Mouse (Mus musculus): ENCODE results near the gene Sorcs1.

Gene Sorcs1

DNA sequence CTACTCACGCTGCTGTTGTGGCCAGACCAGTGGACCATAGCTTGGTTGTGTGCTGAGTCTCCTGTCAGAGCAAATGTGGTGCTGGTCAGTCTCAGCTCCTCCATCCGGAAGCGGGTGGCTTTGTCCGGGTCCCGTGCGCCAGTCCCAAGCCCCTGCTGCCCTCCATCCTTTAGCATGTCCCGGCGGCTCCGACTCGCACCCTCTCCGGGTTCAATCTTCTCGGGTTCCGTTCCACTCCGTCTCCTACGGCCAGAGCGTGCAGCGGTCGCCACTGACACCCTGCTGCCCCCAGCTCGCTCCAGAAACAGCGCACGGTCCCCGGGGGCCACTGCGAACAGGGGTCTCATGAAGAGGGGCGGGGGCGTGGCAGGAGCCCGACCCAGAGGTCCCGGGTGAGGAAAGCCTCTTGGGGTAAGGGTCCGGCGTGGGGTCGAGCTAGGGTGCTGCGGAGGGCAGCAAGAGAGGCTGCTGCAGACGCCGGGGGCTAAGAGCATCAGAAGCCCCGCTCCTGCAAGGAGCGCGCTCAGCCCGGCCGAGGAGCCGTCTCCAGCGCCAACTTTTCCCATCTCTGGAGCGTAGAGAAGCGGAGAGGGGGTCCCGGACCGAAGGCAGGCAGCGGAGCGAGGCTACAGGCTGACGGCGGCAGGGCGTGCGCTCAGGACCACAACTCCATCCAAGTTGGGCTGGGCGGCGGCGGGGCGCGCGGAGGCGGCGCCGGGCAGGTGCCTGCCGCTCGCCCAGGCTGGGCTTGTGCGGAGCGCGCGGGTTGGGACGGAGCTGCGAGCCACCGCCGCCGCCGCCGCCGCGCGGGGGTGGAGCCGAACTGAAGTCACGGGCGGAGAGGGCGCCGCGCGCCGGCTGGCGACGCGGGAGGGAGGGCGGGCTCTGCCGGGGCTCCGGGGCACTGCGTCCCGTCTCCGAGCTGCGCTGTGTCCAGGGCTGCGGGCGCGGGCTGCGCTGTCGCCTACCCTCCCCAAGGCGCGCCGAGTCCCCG, at the start of gene Sorcs1:
TSS of gene Sorcs1 (minus strand) at position 744 of the 994 bp plus-strand sequence.
- peak; percentile 59 to 65 for DNase-seq (ENCODE audit: low spot score in 2 of 2)

DNA sequence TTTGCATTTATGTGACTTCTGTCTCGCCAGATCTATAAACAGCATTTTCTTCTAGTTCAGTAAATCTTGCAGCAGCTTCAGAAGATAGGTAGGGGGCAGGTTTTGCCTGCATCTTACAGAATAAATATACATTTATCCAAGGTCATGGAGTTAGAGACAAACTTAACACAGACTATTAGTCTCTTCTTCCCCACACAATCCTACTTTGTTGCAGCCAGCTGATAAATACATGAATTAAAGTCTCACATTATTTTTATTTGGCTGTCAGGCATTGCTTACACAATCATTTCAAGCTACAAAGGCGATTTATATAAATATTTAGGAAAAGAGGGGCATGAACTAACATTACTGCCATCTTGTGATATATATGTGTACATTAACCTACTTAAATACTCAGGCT, 4.8 kb upstream of the Sorcs1 start:
- no peak for DNase-seq (ENCODE audit: low spot score in 2 of 2)

DNA sequence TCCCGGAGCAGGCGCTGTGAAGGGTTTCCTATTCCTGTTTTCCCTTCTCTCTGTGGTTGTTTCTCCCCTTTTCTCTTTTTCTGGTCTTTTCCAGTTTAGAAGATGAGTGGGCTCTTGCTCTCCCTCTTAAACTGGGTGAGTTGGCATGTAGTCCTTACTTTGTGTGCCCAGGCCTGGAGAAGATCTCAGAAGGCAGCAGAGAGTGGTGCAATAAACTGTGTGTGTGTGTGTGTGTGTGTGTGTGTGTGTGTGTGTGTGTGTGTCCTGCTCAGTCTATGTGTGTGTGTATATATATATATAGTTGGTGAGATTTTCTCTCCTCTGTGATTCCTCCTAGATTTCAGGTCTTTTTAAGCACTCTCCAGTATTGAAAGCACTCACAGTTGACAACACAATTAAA, 500 bp upstream of the Sorcs1 start:
- DNase-seq (ENCODE audit: low spot score in 2 of 2): no peak

DNA sequence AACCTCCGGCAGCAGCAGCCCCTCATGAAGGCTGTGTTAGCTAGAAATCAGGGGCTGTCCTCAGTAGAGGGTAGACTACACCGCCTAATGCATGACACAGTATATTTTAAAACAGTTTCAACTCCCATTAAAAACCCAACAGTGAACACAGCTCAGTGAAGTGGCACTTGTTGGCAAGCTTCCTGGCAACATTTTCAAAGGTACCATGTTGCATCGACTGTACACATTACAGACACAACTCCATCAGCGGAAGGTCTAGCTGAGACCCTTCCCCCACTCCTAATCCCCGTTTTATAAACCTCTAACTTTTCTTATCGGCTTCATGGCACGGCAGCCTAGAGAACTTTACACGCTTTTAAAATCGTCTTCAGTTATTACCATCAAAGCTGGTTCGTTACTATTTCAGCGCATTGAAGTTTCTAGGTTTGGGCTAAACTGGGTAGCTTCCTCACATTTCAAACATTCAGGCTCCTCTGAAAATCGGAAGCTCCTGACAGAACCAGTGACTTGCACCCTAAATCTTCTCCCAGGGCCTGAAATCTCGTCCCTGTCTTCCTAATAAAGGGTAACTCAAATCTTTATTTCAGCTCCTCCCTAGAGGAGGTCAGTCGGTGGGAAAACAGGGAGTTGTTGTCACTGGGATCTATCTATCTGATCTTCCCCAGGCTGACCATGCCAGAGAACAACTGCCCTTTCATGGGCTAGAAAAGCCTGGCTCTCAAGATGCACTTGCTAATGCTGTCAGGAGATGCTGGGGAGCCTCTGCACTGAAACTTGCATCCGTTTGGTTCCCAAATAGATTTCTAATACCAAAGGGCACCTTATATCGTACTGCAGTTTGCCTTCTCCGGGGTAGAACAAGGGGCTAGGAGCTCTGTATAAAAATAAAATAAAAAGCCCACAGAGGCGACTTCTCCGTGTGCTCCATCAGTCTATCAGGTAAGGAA, 1.6 kb downstream of the Sorcs1 start:
- peak; percentile 42 for DNase-seq (ENCODE audit: low spot score in 2 of 2)

DNA sequence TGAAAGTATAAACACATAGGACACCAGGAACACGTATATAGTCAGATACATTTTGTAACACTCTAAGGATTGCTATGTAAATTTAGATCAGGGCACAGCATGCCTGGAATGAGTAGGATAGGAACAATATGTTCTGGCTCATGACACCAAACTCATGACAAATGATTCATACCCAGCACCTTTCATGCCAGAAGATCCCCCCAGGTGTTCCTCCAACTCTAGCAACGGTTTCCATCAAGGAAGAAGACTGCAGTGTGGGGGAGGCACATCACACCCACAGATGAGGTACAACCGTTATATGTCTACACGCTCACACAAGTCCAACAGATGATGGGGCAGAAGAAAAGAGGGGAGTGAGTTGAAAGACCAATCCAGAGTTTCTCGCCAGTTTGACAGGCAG, 3.5 kb downstream of the Sorcs1 start:
- DNase-seq (ENCODE audit: low spot score in 2 of 2): peak; percentile 33 to 67

DNA sequence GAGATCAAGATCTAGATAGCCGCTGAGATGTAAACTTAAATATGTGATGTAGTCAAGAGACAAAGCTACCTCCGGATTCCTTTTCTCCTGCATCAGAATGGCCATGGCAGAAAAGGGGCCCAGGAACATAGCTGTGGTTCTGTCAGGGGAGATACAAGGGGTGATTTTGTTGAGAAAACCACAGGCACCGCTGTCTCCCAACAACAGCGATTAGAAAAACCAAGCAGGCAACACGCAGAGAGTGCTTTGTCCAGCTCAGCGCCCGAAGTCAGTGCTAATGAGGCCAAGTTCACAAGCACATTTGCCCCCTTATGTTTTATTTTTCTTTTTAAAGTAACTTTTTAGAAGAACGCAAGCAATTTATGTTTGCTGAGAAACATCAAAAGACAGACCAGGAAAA, 10.9 kb downstream of the Sorcs1 start:
- DNase-seq (ENCODE audit: low spot score in 2 of 2): no peak

DNA sequence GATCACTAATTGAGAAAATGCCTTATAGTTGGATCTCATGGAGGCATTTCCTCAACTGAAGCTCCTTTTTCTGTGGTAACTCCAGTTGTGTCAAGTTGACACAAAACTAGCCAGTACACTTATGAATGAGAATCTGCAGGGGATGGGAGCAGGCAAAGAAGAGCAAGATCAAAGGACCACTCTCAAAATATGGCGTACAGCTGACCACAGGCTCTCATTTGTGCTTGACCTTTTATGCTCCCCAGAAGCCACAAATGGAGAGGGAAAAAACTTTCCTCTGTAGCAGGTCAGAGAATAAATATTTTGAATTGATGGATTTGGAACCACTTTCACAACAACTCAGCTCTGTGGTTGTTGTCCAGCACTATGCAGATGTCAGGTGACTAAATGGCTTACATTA, 14.1 kb downstream of the Sorcs1 start:
- no peak for DNase-seq (ENCODE audit: low spot score in 2 of 2)

DNA sequence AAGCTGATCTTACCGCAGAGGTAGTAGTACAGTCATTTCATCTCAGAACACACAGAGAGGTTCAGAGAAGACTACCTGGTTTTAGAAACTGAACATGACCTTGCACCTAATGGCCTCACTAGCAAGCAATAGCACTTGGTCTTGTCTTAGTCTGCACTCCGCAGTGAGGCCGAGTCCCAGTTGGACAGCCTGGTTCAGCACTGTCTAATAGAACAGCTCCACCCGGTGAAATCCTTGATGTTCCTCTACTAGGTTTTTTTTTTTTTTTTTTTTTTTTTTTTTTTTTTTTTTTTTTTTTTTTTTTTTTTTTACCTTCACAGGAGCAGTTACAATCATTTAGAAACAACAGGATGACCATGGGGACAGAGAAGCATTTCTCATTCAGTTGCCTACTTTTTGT, 19.3 kb downstream of the Sorcs1 start:
- DNase-seq (ENCODE audit: low spot score in 2 of 2): no peak

DNA sequence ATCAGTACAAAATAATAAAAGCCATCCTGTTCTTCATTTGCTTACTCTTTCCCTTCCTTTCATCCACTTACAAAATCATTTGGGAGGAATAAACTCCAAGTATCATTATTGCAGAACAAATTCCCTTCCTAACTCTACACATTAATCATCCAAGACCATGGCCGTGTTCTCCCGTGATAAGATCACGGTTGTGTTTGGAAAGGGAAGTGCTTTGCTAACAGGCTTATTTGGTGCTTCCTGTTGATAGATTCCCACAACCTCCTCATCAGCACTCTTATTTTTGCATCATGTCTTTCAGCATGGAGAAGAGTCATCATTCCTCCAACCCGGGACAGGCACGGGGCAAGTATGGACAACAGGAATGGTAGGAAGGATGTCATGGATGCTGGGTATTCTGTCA, 25.7 kb downstream of the Sorcs1 start:
- DNase-seq (ENCODE audit: low spot score in 2 of 2): no peak

DNA sequence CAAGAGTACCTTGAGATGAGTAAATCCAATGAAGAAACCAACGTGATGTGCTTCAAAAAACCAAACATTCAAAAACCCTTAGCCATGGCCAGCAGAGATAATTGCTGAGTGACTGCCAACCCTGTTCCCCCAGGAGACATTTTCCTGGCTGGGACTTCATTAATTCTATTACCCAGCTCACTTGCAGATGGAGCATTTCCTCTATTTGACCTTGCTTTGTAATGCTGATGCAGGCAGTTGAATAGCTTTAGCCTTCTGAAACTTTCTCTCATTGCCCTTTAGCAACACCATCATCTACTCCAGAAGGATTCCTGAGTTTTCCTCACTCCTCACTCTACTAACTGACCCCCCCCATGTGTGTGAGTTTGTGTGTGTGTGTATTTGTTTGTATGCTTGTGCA, 34.6 kb downstream of the Sorcs1 start:
- no peak for DNase-seq (ENCODE audit: low spot score in 2 of 2)

DNA sequence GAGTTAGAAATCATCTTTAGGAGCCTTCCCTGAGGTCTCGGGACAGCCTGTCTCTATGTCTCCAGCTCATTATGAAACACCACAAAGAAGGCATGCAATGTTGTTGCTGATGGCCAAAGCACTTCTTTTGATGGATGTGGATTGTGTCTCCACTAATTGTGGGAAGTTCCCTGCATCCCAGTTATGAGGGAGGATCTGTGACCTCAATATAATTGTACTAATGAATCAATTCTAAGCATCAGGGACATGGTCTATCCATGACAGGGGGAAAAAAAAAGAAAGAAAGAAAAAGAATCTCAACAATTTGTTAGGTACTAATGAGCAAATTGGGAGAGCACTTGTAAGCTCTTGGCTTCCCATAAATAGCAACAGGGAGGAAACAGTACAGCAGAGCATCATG, 36.3 kb downstream of the Sorcs1 start:
- no peak for DNase-seq (ENCODE audit: low spot score in 2 of 2)

DNA sequence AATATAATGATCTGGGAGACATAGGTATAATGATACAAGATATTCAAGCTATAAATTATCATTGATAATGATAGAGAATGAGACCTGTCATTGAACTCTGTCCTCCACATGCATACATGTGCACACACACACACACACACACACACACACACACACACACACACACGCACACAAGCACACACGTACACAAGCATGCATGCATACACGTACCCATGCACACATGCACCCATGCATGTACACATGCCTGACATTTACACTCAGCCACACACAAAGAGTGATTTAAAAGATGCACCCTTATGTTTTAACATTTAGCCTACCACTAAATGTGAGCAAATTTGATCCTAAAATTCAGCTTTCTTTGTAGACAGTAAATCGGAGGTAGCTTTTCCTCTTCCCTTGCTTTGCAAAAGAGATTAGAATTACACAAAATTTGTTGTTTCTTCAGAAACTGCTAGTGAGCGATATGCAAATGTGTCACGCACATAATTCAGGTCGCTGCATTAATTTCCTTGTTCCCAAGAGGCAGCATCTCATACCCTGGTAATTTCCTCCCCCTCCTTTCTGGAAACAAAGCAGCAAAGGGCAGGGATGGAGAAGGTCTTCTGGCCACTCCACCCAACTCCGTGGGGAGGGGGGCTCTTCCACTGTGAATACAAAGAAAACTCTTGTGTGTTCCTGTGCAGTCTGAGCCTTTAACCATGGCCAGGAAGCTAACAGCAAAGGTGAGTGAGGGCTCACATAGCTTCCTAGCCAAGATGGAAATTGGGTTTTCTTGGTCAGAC, 38.0 kb downstream of the Sorcs1 start:
- no peak for DNase-seq (ENCODE audit: low spot score in 2 of 2)

DNA sequence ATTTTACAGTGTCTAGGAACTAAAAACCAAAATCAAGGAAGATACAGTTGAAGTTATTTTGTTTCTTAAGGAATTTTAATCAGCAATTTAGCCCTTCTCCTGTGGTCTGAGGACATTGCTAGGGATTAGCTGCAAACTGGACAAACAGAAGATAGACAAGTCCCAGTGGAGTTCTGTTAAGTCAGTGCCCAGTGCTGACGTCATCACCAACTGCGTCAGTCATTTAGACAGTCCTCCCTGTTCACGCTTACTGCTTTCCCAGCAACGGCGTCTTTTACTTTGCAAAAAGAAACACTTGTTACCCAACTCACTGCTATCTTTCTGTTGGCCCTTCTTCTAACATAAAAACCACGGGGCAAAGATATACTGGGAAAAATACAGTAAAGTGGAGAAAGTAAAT, 40.3 kb downstream of the Sorcs1 start:
- no peak for DNase-seq (ENCODE audit: low spot score in 2 of 2)

DNA sequence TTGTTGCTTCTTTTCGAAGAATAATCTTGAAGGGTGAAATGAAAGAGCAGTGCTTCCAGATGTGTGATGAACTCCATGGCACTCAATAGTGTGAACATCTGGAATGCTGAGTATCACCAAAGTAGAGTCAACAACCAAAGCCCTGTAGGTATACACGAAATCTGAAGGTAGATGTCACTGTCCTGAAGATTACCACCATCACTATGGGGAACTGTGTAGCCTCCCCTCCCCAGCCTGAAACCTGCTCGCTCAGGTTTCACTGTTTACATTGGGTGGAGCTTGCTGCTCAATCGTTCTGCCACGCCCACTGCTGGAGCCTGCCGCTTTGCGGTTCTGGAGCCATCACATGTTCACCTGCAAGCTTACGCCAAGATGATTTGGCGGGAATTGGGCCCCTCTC, 64.4 kb downstream of the Sorcs1 start:
- no peak for DNase-seq (ENCODE audit: low spot score in 2 of 2)

DNA sequence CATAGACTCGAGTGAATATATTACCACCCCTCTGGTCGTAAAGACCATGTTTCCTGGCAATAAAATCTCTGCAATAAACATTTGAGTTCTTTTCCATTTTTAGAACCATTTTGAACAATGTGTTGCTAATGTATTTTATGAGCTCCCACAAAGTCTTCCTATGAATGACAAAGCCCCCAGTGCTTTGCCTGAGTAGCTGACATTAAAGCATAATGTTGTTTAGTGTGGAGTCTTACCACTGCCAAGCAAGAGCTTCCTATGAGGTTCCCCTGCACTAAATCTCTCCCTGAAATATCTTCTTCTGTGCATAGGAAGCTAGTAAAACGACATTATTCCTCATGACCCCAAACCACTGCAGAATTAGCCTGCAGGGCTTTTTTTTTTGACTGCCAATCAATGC, 66.8 kb downstream of the Sorcs1 start:
- no peak for DNase-seq (ENCODE audit: low spot score in 2 of 2)

DNA sequence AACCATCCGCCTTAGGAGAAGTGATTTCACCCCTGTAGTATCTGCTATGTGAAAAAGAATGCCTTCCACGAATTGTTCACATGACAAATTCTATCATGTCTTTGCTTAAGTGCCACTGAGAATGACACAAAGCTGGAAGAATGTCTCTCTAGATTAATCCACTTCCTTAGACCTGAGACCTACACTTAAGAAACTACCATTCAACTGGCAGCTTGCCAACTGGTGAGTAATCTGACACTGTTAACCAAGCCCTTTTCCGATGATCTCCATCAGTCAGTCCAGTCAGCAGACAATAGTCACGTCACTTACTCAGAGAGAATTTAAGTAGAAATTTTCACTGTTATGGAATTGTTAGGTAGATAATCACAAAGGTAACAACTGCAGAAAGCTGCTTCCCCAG, 74.6 kb downstream of the Sorcs1 start:
- no peak for DNase-seq (ENCODE audit: low spot score in 2 of 2)

DNA sequence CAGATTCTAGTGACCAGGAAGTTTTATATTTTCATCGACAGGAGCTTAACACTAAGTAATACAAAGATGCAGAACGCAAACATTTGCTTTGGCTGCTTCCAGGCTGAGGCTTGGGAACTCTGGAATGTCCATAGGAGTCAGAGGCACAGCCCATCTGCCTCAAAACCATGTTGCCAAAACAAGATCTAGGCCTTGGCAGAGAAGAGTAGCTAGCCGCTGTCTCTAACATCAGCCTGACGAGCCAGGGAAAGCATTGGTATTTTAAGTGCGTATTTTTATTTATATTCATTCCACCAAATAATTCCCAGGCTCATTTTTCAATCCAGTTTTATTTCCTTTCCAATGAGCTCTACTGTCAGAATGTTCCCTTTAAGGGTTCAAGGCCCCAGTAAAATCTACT, 75.1 kb downstream of the Sorcs1 start:
- no peak for DNase-seq (ENCODE audit: low spot score in 2 of 2)

DNA sequence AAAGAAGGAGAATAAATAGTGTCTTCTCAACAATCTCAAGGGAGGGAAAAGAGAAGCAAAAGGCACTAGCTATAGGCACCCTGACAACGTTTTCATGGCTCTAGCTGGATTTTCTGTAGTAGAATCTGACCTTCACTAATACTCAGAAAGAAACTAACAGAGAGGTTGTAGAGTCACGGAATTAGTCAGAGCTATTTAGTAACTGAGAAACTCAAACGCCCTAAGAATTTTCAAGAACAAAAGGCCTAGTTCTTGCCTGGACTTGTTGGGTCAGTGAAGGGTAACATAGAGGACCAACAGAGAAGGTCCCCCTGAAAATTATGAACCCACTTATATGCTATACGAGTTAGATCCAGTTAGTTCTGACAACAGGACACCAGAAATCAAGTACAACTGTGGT, 81.1 kb downstream of the Sorcs1 start:
- no peak for DNase-seq (ENCODE audit: low spot score in 2 of 2)

DNA sequence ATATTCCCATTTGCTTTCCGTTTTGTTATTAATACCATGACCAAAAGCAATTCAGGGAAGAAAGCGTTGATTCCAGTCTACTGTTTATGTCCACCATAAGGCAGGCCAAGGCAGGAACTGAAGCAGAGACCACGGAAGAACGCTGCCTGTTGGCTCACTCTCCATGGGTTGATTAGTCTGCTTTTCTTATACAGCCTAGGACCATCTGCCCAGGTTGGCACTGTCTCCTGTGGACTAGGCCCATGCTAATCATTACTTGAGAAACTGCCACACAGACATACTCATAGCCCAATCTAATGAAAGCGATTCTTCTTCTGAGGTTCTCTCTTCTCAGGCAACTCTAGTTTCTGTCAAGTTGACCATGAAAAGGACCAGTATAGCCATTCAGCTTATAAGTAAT, 92.3 kb downstream of the Sorcs1 start:
- DNase-seq (ENCODE audit: low spot score in 2 of 2): no peak

DNA sequence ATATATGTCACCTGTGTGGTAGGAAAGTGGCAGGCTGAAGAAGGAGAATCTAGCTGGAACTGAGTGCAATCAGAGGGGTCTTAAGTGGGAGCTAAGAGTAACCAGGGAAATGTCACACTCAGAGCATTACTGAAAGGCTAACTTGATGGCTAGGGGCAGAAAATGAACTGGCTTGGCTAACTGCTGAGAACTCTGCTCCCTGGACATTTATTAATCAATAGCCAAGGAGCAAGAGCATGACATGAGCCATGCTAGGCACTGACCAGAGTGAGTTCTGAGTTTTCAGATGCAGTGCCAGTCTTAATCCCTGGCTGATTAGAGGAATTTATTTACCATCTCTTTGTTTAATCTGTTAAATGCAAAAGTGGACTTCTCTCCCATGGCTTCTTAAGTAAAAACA, 95.5 kb downstream of the Sorcs1 start:
- DNase-seq (ENCODE audit: low spot score in 2 of 2): no peak

DNA sequence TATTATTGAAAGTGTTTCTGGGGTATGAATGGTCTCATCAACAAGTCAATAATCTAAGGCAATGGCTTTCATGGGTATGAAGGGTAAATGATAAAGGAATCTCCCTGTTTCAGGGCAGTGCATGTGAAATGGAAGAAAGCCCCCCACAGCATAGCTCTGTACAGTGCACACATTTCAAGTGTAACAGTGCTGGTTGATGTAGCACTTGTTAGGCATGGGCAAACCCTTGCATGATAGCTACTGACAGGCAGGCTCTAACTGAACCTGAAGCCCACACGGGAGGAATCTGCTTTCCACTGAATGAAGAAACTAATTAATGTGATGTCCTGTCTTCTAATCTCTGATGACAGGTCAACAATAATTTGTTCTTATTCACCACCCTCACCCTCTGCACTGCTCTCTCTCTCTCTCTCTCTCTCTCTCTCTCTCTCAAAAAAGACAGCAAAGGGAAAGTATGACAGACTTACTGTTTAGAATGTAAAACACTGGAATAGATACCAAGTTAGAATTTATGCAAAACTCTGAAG, 108.7 kb downstream of the Sorcs1 start:
- DNase-seq (ENCODE audit: low spot score in 2 of 2): no peak

DNA sequence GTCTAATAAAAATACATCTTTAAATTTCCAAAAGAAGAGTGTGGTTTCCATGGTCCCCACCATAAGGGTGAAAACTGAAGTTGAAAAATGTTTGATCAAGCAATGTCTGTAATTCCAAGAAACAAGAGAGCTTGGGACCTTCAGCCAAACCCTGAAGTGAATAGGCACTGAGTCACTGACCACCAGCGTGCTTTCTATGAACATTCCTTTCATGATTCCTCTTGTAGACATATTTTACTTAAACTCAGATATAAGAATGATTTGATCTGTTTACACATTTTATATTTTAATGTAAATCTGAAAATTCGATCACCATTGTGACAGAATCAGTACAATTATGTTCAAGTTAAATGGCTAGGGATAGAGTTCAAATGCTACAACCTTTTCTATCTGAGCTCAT, 112.1 kb downstream of the Sorcs1 start:
- no peak for DNase-seq (ENCODE audit: low spot score in 2 of 2)
